Mouse (Mus musculus): ENCODE data around the gene Dhfr. TPM values are rescaled to one million over a fixed set of nuclear protein-coding genes. Genes with fewer than 3 reads are reported as not detected.
A peak's percentile ranks its signal among the peaks of the same experiment; 100 is the strongest.

Dhfr gene
- polyA plus RNA-seq, 1 experiment: 3.1 TPM

DNA sequence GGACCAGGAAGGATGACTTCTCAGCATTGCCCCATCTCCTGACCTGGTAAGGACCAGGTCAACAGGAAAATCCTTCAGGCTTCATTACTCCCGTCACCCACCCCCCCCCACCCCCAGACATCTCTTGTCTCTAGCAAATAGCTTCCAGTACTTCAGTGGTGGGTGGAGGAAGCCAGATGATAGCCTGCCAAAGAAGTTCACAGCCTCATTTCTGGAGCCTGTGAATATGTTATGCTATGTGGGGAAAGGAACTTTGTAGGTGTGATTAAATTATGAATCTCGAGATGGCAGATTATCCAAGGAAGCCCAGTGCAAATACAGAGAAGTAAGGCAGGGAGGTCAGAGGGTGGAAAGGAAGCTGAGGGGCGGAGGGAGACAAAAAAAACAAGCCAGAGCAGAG lies 69.2 kb downstream of the Dhfr start:
- Histone ChIP-seq H3K4me1 (ENCODE audit: control insufficient read depth, insufficient read depth, insufficient read length, low read length) (peaks cover 12% of the 10 kb centered on the region), H3K27me3 (ENCODE audit: control insufficient read depth, insufficient read depth, low read length) (peaks cover 27% of the 10 kb centered on the region), H3K36me3 (ENCODE audit: control insufficient read depth, insufficient read depth, low read length) (no peaks in the 10 kb centered on the region), H3K27ac (ENCODE audit: insufficient read depth, low read depth, low read length) (no peak overlapping the region), H3K4me3 (ENCODE audit: low read depth, low read length) (no peak overlapping the region)
- WGBS: 31% methylated on average over 3 of the region's 3 CpGs
- TF ChIP-seq POLR2A (IDR thresholded peaks at IDR 0.05; ENCODE audit: low read depth, low read length): no peak
- TF ChIP-seq CTCF (IDR thresholded peaks at IDR 0.05; ENCODE audit: extremely low read depth, insufficient read length, insufficient replicate concordance, low read depth, low read length): no peak

GRCm38 (mm10) chr13:92425758-92426264 lies 71.3 kb downstream of the Dhfr start, which contains the start of gene Ankrd34b:
TSS of gene Ankrd34b (plus strand) at chr13:92425896.
- no peak for TF ChIP-seq POLR2A (IDR thresholded peaks at IDR 0.05; ENCODE audit: low read depth, low read length)
- TF ChIP-seq CTCF (IDR thresholded peaks at IDR 0.05; ENCODE audit: extremely low read depth, insufficient read length, insufficient replicate concordance, low read depth, low read length): no peak
- Histone ChIP-seq H3K4me1 (ENCODE audit: control insufficient read depth, insufficient read depth, insufficient read length, low read length) (peaks cover 12% of the 10 kb centered on the region), H3K27ac (ENCODE audit: insufficient read depth, low read depth, low read length) (no peak within 1 kb of the TSS), H3K4me3 (ENCODE audit: low read depth, low read length) (peak within 1 kb of the TSS; percentile 46), H3K27me3 (ENCODE audit: control insufficient read depth, insufficient read depth, low read length) (peaks cover 27% of the 10 kb centered on the region), H3K36me3 (ENCODE audit: control insufficient read depth, insufficient read depth, low read length) (no peaks in the 10 kb centered on the region)
- WGBS: under 1% methylated on average over 54 of the region's 54 CpGs

DNA sequence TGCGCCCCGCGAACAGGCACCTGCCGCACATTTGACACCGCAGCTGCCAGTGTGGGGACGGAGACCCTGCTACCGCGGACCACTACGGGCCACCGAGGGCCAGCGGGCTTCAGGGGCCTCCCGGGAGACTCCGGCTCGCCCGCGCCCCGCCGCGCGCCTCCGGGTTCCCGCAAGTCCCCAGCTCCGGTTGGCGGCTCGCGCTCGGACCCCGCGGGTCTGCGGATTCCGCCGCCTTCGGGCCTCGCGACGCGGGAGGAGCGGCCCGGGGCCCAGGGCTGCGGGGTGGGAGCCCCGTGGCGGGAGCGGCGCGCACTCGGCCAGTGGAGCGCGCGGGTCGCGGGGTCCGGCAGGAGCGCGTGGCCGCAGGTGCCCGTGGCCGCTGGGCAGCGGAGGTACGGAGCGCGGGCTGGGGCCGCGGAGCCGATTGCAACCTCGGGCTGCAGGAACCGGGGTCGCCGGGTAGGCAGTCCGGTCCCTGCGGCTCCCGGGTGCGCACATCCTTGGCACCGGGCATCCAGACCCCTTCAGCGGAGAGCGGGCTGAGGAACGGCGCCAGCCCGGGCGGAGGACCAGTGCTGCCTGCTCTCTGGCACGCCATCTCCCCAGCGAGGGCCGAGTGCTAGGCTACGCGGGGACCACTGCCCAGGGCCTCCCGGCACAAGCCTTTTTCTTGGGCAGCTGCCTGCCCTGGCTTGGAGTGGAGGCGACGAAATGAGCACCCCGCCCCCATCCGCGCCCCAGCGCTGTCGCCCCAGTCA lies 71.9 kb downstream of the Dhfr start:
- Histone ChIP-seq H3K27me3 (ENCODE audit: control insufficient read depth, insufficient read depth, low read length) (peaks cover 27% of the 10 kb centered on the region), H3K4me3 (ENCODE audit: low read depth, low read length) (peak overlapping the region; percentile 46), H3K4me1 (ENCODE audit: control insufficient read depth, insufficient read depth, insufficient read length, low read length) (peaks cover 12% of the 10 kb centered on the region), H3K36me3 (ENCODE audit: control insufficient read depth, insufficient read depth, low read length) (no peaks in the 10 kb centered on the region), H3K27ac (ENCODE audit: insufficient read depth, low read depth, low read length) (no peak overlapping the region)
- TF ChIP-seq CTCF (IDR thresholded peaks at IDR 0.05; ENCODE audit: extremely low read depth, insufficient read length, insufficient replicate concordance, low read depth, low read length): no peak
- no peak for TF ChIP-seq POLR2A (IDR thresholded peaks at IDR 0.05; ENCODE audit: low read depth, low read length)
- WGBS: 2% methylated on average over 92 of the region's 92 CpGs

- H3K36me3 ChIP-seq (ENCODE audit: control insufficient read depth, insufficient read depth, low read length): no peaks in the 10 kb centered on the region
- peaks cover 27% of the 10 kb centered on the region for H3K27me3 ChIP-seq (ENCODE audit: control insufficient read depth, insufficient read depth, low read length)
- H3K4me1 ChIP-seq (ENCODE audit: control insufficient read depth, insufficient read depth, insufficient read length, low read length): peaks cover 12% of the 10 kb centered on the region
- WGBS: 44% methylated on average over 4 of the region's 4 CpGs
- no peak for TF ChIP-seq POLR2A (IDR thresholded peaks at IDR 0.05; ENCODE audit: low read depth, low read length)
- no peak for TF ChIP-seq CTCF (IDR thresholded peaks at IDR 0.05; ENCODE audit: extremely low read depth, insufficient read length, insufficient replicate concordance, low read depth, low read length)
- H3K27ac ChIP-seq (ENCODE audit: insufficient read depth, low read depth, low read length): no peak overlapping the region
- no peak overlapping the region for H3K4me3 ChIP-seq (ENCODE audit: low read depth, low read length)
Measured at GRCm38 (mm10) chr13:92427351-92427855, 72.9 kb downstream of the Dhfr start.

Other genes with a start within 250 kb of the Dhfr start
- 2.9 and 5.2 TPM in 2 replicates for gene Rasgrf2, start 223.1 kb upstream of the Dhfr start, polyA plus RNA-seq (2012; rRNA removed)
- not detected in 2 replicates for gene Gm20379, start 48.7 kb upstream of the Dhfr start, polyA plus RNA-seq (2012; rRNA removed)
- gene Msh3, start 277 bp downstream of the Dhfr start, polyA plus RNA-seq (2012; rRNA removed): 0.70 and 2.6 TPM in 2 replicates
- not detected in 2 replicates for gene Ankrd34b, start 71.2 kb downstream of the Dhfr start, polyA plus RNA-seq (2012; rRNA removed)
- 1.1 and 1.4 TPM in 2 replicates for gene Fam151b, start 129.3 kb downstream of the Dhfr start, polyA plus RNA-seq (2012; rRNA removed)
- 0.32 and 0.55 TPM in 2 replicates for gene Zfyve16, start 176.1 kb downstream of the Dhfr start, polyA plus RNA-seq (2012; rRNA removed)
- gene Spz1, start 221.4 kb downstream of the Dhfr start, polyA plus RNA-seq (2012; rRNA removed): 0.08 TPM in 1 of 2 replicates, not detected in the other